Mouse (Mus musculus): ENCODE data around the gene Zfp661.

DNA sequence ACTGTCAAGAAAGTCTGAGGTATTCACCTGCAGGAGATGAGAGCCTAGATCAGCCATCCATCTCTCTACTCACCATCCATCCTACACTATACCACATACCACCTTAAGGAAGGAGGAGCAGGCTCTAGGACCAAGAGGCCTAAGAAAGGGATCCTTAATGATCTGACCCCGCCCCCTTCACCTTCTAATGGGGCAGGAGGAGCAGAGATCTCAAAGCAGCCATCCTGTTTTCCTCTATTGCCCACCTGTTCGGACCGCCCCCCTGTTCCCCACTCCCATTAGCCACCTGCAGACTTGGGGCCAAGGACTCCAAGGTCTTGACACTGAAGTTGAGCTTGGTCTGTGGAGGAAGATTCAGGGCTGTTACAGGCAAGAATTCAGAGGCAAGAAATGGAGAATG is 56.5 kb downstream of the Zfp661 start:
- TF ChIP-seq CTCF (IDR thresholded peaks at IDR 0.05; ENCODE audit: insufficient read depth, low read depth, low read length) = no peak
- no peak for TF ChIP-seq POLR2A (IDR thresholded peaks at IDR 0.05; ENCODE audit: insufficient read depth, low read depth, low read length)
